Mouse (Mus musculus) olfactory bulb, adult 2 months (tissue): ENCODE results near the gene Hip1.

ENCODE experiments used
- CTCF ChIP-seq: fragments of 200-500 bp; IDR thresholded peaks from 2 replicates; pipeline ENCODE4 v1.5.1; 2012; ENCODE audit warnings: low read depth, mild to moderate bottlenecking, low read length, moderate library complexity; ENCODE audit not compliant: insufficient read depth
- POLR2A ChIP-seq: fragments of 200-500 bp; IDR thresholded peaks from 2 replicates; pipeline ENCODE4 v1.6.1; 2012; ENCODE audit warnings: mild to moderate bottlenecking, low read depth, low read length, moderate library complexity; ENCODE audit not compliant: insufficient read depth

- no peak for TF ChIP-seq POLR2A
- TF ChIP-seq CTCF, result no peak
Measured at GRCm38 (mm10) chr5:135511105-135511504, 33.8 kb downstream of the Hip1 start.
